Mouse (Mus musculus): ENCODE measurements around the gene Itih4.

Itih4 gene

GRCm38 (mm10) chr14:30886204-30886603 lies at the start of gene Itih4:
Itih4 (plus strand) TSS chr14:30886476.
- no peak for DNase-seq (ENCODE audit: low read depth, low spot score)

- DNase-seq (ENCODE audit: low read depth, low spot score): no peak
Observed at GRCm38 (mm10) chr14:30837416-30837996, 48.8 kb upstream of the Itih4 start.

GRCm38 (mm10) chr14:30843701-30844100 lies 42.6 kb upstream of the Itih4 start:
- DNase-seq (ENCODE audit: low read depth, low spot score): no peak

- DNase-seq (ENCODE audit: low read depth, low spot score): no peak
Observed at GRCm38 (mm10) chr14:30850504-30850903, 35.8 kb upstream of the Itih4 start.

- no peak for DNase-seq (ENCODE audit: low read depth, low spot score)
Observed at GRCm38 (mm10) chr14:30852325-30852724, 34.0 kb upstream of the Itih4 start.

GRCm38 (mm10) chr14:30855316-30855715 lies 31.0 kb upstream of the Itih4 start:
- DNase-seq (ENCODE audit: low read depth, low spot score): no peak

GRCm38 (mm10) chr14:30856885-30857507 lies 29.3 kb upstream of the Itih4 start:
- no peak for DNase-seq (ENCODE audit: low read depth, low spot score)

GRCm38 (mm10) chr14:30857990-30858389 lies 28.3 kb upstream of the Itih4 start:
- DNase-seq (ENCODE audit: low read depth, low spot score): no peak

- no peak for DNase-seq (ENCODE audit: low read depth, low spot score)
Observed at GRCm38 (mm10) chr14:30861421-30862125, 24.7 kb upstream of the Itih4 start.

- no peak for DNase-seq (ENCODE audit: low read depth, low spot score)
Observed at GRCm38 (mm10) chr14:30862368-30862767, 23.9 kb upstream of the Itih4 start.

- DNase-seq (ENCODE audit: low read depth, low spot score): no peak
Observed at GRCm38 (mm10) chr14:30865311-30865710, 21.0 kb upstream of the Itih4 start.

- DNase-seq (ENCODE audit: low read depth, low spot score): peak; percentile 36
Observed at GRCm38 (mm10) chr14:30867042-30867441, 19.2 kb upstream of the Itih4 start.

- no peak for DNase-seq (ENCODE audit: low read depth, low spot score)
Observed at GRCm38 (mm10) chr14:30868826-30869225, 17.4 kb upstream of the Itih4 start.

GRCm38 (mm10) chr14:30869391-30869801 lies 16.9 kb upstream of the Itih4 start:
- DNase-seq (ENCODE audit: low read depth, low spot score): no peak

- DNase-seq (ENCODE audit: low read depth, low spot score): no peak
Observed at GRCm38 (mm10) chr14:30870206-30871147, 15.8 kb upstream of the Itih4 start.

- no peak for DNase-seq (ENCODE audit: low read depth, low spot score)
Observed at GRCm38 (mm10) chr14:30874095-30874700, 12.1 kb upstream of the Itih4 start.

GRCm38 (mm10) chr14:30875130-30875865 lies 11.0 kb upstream of the Itih4 start:
- no peak for DNase-seq (ENCODE audit: low read depth, low spot score)

GRCm38 (mm10) chr14:30875955-30876354 lies 10.3 kb upstream of the Itih4 start:
- DNase-seq (ENCODE audit: low read depth, low spot score): no peak

- DNase-seq (ENCODE audit: low read depth, low spot score): no peak
Observed at GRCm38 (mm10) chr14:30876451-30876850, 9.8 kb upstream of the Itih4 start.

GRCm38 (mm10) chr14:30877827-30878226 lies 8.4 kb upstream of the Itih4 start:
- DNase-seq (ENCODE audit: low read depth, low spot score): no peak
